Mouse (Mus musculus) urinary bladder, postnatal 36 days (tissue): ENCODE data around the gene Oser1.
"Not testable (repeated sequence)": the region's sequence is repeated elsewhere in the genome, so short reads cannot be mapped to it uniquely, and the experiment has no call there.

ENCODE experiments used
- DNase-seq, 2 experiments: peaks; one replicate each; pipeline ENCODE4 v3.0.0; 2022; ENCODE audit warnings: low spot score in 2 of 2, mixed read lengths in 1 of 2

Oser1 gene

DNA sequence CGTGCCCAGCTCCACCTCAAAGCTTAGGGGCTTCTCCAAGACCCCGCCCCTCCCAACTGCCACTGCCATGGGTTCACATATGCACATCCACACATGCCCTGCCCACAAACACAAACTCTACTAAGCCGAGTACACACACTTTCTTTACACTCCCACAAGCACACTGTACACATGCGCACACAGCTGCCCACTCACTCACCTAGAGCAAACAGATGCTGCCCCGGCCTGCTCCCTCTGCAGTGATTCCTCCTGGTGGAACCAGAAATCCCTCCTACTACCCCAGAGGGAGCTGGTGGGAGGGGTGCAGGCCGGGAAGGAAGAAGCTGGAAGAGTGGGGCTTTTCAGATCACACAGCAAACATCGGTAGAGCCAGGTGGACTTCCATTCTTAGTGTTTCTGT, 19.5 kb upstream of the Oser1 start:
- no peak for DNase-seq

DNA sequence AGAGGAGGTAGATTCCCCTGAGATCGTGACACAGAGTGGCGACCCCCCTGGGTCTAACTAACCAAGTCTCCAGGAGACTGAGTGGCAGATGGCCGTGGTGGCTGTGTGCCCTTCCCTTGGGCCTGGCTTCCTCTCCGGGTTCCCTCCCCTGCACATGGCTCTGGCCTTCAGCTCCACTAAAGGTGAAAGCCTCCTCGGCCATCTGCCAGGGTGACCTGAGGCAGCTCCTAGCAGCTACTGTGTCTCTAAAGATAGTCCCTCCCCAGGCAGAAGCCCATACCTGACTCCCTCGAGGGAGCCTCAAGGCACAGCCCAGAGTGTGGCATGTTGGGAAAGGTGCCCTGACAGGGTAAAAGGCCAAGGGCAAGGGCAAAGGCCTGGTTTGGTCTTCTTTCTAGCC, 19.0 kb upstream of the Oser1 start:
- DNase-seq, result no peak

DNA sequence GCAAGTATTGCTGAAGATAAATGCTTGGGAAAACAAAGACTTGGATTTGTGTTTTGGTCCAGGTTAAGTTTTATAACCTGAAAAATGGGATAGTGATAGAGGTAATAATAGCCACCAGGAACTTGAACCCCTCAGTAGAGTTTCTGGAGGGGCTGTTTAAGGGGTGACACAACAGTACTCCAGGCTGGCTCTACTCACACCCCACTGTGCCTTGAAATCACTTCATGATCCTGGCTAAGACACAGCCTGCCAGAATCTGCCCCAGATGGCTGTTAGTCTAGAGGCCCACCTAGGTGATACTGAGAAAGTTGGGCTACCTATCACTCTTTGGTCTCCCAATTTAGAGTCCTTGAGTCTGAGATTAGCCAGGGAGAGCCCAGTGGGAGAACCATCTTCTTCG, 15.0 kb upstream of the Oser1 start:
- no peak for DNase-seq

DNA sequence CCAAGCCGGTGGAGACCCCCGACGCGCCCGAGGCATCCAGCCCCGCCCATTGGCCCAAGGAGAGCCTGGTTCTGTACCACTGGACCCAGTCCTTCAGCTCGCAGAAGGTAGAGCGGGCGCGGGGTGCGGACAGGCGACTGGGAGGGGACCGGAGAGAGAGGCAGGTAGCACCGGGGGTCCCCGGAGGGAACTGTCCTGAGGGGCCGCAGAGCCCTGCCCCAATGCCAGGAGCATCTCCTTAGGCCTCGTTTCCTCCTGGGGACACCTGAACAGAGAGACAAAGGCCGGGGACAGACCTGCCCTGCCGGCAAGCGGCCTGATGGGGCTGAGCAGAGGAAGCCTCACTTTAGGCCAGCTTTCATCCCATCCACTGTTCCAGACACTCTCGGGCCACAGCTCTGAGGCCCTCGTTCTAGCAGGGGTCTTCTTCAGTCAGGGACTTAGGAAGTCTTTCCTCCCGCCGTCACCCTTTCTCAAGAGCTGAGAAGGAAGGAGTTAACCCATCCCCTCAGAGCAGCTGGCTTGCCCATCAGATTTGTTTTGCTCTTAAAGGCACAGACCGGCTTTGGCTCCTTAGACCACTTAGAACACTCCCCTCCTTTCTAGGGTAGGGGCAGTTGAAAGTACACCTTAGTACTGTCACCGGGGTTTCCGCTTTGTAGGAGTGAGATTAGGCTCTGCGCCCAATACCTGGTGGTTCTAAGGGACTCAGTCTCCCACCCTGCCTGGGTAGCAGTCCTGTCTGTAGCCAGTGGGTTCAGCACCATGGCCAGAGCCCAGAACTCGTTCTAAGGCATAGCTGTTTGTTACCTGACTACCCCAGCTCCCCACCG, 14.3 kb upstream of the Oser1 start:
- peak in 1 of 2 experiments; percentile 15 for DNase-seq

DNA sequence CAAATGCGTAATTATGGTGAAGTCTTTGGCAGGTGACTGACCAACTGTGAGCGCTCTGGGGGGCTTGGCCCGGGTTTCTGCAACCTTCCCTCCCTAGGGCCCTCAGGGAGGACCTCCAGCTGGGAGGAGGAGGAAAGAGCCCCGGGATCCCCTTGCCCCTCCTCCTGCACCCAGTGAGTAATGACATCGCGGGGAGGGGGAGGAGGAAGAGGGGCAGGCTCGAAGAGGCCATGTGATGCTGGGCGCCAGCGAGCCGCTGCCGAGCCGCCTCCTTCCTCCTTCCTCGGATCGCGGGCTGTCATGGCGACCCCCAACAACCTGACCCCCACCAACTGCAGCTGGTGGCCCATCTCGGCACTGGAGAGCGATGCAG, 13.7 kb upstream of the Oser1 start, which contains the start of gene Gdap1l1:
Gdap1l1 (plus strand) TSS at position 231 of the 373 bp plus-strand sequence.
- DNase-seq, result no peak

DNA sequence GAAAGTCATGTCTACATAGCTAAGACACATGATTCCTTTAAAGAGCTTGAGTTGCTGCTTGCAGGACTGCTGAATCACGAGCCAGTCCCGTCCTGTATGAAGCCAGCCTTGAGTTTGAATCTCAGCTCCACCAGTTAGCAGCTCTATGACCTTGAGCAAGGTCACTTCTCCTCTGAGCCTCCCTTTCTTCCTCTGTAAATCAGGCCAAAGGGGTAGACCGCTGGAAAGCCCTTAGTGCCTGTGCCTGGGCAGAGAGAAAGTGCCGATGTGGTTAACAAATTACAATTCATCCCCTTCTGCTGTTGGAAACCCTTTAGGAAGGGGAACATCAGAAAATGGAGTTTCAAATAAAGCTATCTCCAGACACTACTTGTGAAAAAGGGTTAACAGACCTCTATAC, 13.3 kb upstream of the Oser1 start:
- DNase-seq, result no peak

DNA sequence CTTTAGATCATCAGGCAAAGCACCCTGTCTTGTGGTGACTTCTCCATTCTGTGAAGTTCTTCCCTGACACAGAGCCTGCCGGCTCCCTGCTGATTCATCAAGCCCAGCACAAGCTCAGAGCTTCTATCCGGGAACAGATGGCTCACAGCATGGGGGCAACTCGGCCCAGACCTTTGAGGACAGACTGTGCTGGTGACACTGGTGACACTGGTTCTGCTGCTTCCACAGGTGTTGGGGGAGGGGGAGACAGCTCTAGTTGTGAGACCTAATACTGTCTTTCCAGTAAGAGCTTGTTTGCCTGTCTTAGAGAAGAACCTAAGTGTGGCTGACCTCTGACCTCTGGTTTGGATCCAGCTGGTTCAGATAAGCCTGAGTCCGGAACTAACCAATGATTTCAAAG, 9.5 kb upstream of the Oser1 start:
- DNase-seq, result no peak

DNA sequence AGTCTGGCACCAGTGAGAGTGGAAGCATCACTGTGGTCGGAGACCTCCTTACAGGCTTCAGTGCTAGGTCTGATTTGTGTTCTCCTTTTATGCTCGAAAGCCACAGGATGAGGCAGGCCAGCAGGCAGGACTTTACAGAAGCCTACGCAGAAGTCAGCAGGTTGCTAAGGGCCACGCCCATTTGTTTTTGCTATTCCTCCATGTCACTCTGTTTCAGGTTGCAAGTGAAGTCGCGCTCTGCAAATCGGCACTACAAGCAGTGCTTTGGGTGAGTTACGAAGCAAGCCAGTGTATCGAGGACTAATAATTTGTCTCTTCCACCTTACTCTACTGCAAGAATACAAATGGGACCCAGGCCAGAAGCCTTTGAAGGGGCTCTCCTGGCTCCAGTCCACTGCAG, 6.8 kb upstream of the Oser1 start:
- no peak for DNase-seq

DNA sequence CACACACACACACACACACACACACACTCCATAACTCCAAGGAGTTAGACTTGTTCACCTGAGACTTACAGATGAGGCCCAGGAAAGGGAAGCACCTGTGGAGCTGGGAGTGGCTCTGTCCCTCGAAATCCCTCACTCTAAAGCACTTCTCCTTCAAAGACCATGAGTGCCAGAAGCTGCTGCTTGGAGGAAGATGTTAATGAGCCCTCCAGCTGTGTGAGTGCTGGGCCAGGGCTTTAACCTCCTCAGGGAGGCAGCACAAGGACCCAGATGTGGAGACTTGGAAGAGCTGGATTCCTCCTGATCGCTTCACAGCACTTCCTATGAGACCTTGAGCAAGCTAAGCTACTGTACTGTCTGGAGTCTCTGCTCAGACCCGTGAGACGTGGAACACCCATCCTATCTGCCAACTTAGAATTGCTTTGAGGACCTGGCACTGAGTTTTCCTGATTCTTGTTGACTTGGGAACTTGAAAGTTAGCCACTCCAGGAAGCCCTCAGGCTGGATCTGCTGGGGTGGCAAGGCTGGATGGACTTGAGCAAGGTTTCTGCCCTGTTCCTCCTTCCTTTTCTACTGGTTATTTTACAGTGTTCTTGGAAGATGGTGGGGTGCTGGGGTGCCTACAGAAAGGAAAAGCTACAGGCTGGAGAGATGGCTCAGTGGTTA, 4.0 kb upstream of the Oser1 start:
- DNase-seq, result no peak

DNA sequence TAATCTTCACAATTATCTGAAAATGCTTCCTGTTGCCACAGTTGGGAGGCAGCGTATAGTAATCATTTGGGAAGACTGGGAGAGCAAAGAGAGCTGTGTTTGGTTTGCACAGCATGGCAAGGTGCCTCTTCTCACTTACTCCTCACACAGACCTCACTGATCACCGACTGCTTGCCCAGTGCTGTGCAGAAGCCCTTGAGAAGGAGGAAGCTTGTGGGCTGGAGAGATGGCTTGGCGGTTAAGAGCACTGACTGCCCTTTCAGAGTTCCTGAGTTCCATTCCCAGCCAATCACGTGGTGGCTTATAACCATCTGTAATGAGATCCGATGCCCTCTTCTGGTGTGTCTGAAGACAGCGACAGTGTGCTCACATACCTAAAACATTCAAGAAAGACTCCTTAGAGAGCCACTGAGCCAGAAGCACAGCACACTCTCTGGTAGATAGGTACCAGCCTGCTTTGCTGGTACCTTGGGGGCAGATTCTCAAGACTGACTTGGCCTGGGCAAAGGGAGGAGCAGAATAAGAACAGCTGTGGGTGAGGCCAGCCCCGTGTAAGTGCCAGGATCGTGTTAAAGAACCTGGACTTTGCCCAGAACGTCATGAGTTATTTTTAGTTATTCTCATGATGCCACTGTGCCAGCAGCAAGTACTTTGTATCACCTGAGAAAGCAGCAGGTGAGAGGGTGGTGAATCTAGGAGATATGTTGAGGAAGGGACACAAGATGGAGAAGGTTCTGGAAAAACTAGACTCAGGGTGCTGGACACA, 1.4 kb downstream of the Oser1 start:
- DNase-seq, result no peak

DNA sequence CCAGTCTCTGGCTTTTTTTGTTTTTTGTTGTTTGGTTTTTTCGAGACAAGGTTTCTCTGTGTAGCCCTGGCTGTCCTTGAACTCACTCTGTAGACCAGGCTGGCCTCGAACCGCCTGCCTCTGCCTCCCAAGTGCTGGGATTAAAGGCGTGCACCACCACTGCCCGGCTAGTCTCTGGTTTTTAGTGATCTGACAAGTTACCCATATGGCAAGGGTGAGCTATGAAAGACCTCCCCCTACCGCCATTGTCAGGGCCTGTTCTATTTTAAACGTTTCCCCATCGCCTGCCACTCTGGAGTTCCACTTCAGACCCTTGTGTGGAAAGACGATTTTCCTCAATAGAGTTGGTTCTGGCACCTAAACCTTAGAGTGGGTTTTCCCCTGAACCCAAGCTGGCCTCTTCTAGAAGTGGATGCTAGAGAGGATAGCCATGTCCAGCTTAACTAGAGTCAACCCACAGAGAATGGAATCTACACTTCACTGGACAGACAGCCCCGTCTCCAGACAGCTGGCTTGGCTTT, 4.1 kb downstream of the Oser1 start:
- DNase-seq, result no peak

DNA sequence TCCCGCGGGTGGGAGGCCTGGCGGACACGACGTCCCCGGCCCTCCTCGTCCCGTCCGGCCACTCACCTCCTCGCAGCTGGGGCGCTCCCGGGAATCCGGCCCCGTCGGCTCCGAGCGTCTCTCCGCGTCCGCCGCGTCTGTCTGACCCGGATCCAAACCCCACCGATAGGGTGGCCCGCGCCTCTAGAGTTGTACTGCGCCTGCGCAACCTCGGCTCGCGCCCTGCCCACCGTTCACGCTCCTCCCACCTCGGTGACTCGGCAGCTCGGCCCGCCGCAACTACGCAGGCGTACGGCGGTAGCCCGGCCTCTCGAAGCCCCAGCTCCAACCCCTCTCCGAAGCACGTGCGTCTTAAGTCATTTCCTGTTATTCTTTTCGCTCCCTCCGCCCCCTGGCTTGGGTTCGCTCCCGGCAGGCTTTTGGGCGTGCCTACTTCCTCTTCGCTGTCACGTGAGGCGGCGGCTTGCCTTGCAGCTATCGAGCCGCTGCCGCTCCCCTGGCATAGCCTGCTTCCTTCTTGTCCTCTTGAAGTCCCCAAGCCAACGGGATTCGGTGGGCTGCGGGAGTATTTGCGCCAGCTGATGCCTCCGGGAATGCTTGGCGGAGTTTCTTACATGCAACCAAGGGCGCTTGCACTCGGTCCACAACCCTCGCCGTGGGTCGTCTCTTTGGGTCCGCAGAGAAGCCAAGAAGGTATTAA, 5.0 kb downstream of the Oser1 start:
- peak; percentile 99 to 100 for DNase-seq

DNA sequence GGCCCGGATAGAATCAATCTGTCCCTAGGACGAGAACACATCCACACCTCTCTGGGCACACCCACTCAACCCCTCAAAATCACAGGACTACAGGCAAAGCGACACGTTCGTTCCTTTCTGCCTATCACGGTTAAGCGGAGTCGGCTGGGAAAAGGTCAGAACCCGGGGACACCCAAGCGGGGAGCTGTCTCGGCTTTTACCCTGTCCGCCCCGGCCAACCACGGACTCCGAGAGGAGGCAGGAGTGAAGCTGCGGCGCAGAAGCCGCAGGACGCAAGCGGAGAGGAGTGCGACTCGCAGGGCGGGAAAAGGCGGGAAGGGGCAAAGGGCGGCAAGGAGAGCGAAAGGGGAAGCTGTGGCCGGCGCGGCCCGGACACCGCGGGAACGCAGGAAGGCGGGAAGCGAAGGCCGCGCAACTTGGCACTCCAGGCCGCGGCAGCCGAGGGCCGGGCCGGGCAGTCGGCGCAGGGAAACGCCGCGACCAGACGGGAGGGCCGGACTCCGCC, 5.6 kb downstream of the Oser1 start:
- peak in 1 of 2 experiments; percentile 13 for DNase-seq

DNA sequence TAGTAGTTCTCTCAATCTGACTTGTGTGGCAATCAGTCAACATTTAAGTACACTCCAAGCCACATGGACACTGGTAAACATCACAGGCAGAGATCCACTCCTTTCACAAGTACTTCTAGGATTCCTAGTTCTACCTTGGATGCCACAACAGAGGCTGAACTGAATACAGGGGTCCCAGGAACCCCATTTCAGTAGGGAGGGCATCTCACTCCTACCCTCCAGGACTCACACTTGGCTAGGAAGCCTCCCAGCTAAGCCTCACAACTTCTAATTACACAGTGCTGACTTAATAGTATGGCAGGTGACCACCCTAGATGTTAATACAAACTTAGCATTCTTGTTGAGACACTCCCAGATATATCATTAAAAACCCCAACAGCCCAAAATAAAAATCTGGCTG, 6.7 kb downstream of the Oser1 start:
- DNase-seq, result no peak

DNA sequence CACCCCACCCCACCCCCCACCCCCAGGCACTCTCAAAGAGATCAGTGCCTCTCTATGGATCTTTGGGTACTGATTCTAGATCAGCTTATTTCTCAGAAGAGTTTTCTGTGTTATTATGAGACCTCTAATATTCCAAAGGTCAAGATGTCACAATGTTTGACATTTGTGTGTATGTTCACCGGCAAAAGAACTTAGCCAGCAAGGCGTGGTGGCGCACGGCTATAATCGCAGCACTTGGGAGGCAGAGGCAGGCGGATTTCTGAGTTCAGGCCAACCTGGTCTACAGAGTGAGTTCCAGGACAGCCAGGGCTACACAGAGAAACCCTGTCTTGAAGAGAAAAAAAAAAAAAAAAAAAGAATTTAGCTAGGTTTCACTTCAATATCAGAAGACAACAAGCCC, 7.5 kb downstream of the Oser1 start:
- no peak for DNase-seq

DNA sequence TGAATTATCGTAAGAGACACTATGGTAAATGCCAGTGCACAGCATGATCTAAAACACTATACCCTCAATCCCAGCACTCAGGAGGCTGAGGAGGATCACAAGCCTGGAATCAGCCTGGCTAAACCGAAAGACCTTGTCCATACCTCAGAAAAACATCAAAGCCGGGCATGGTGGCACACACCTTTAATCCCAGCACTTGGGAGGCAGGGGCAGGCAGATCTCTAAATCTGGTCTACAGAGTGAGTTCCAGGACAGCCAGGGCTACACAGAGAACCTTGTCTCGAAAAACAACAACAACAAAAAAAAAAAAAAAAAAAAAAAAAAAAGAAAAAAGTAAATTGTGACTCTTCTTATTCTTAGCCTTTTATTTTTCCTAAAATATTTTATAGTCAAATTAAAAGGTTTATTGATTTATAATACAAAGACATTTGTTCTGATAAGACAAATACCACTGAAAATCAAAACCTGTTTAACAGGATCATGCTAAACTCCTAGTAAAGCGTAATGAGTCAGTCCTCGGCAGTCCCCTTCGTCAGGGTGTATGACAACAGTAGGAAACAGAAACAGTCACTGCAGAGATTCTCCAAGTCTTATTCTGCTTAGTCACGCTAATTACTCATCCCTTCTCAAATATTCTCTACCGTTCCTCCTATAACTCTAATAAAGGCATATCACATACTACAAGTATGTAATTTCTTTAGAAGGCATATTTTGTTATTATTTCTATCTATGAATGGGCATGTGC, 11.5 kb downstream of the Oser1 start:
- DNase-seq, result no peak

DNA sequence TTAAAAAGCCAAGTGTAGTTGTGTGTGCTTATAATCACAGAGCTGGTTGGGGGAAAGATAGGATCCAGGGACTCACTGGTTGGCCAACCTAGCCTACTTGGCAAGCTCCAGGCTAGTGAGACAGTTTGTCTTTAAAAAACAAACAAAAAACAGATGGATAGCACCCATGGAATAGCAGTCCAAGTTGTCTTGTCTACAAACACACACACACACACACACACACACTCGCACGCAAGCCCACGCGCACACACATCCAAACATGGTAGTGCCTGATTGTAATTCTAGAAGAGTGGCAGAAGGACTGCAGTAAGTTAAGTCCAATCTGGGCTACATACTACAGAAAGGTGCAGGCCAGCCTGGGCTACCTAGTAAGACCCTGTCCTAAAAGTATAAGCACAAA, 12.1 kb downstream of the Oser1 start:
- DNase-seq, result no peak

DNA sequence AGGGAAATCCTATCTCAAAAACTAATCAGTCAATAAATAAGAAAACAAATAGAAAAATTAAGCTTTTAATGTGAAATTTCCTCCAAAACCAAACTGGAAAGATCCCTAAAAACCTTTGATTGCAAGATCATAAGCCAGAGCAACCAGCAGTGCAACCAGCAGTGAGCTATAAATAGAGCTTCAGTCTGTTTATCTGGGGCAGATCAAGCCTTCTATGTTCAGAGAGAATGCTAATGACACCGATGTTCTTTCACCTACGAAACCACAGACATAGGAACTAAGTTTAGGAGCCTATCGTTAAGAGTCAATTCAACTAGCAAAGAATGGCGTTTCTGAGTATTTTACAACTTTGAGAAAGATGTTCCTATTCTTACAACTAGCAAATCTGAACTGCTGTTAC, 12.7 kb downstream of the Oser1 start:
- no peak for DNase-seq

DNA sequence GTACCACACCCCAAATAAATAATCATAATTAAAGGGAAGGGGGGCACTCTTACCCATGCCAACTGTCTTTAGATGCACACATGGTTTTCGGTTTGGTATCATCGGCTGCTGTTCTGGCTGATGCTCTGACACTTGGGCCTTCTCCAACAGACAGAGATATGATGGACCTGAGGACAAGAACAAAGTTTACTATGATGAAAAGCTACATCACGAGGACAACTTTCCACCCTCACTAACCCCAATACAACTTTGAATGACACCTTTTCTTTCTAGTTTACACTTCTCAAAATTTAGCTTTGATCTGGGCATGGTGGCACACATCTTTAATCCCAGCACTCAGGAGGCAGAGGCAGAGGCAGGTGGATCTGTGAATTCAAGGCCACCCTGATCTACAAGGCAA, 13.2 kb downstream of the Oser1 start:
- DNase-seq, result not testable (repeated sequence)

DNA sequence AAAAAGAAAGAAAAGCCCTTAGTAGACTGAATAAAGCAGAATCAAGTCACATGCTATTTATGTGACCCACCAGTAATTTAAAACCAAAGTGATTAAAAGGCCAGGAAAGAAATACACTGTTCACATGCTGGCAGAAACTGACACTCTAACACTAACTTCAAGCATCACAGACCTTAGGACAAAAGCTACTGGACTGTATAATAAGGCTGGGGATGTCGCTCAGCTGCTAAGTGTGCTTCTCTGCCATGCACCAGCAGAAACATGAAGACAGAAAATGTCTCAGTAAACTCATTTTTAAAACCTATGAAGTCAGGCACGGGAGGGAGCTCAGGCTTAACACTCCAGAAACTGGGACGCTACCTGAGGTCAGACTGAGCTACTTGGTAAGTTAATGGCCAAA, 14.3 kb downstream of the Oser1 start:
- DNase-seq, result no peak
